ENCODE assay signal across 15 mouse cellular contexts in genomic region chr1:153155364-153155763, GRCm38 (mm10). TPM values are rescaled to one million over a fixed set of nuclear protein-coding genes. Genes with fewer than 3 reads are reported as not detected.
DNase-seq lines count a peak whose midpoint lies in the region.
"Had no signal": no experiment of that assay in that cellular context is flagged by ENCODE, and none has a peak within 500 bp of the region (broad histone marks: within the 10 kb centered on the region; RNA-seq: fewer than 3 reads in every experiment).

No protein-coding gene starts in this region.

- DNase-seq in gastrocnemius, adult 18-20 months (ENCODE audit: low spot score): peak; percentile 53
- DNase-seq in gastrocnemius, postnatal 36 days: no peak
- DNase-seq in heart, adult 9 months (ENCODE audit: low spot score in 2 of 2): peak; percentile 60 to 67
- DNase-seq in heart, adult 8-10 months (ENCODE audit: low spot score): no peak
- DNase-seq in NIH3T3 (ENCODE audit: low read depth): peak; percentile 34
- peak; percentile 42 for DNase-seq in heart, postnatal 4 days
- DNase-seq in right cerebral cortex, adult 2 months (ENCODE audit: low spot score in 2 of 2): no peak
- DNase-seq: adrenal gland, postnatal 14 days; cerebellum, adult 11 months; cerebellum, adult 9-10 months; cerebellum, postnatal 36 days; kidney, postnatal 25 days; lung, postnatal 4 days; thymus, postnatal 4 days had no signal

- intact Hi-C loops in gastrocnemius, postnatal 36 days (cut with DNase I): no loop called here

RNA-seq across cellular contexts. Expression of gene Lamc2, which starts 30.9 kb away (rescaled TPM):
- total RNA-seq in gastrocnemius, adult 18-20 months (2021): 1 to 10 TPM; 3.3 to 9.7 TPM
- total RNA-seq in gastrocnemius, postnatal 36 days (2021): 1 to 10 TPM; 3.7 to 3.9 TPM
- total RNA-seq in heart, adult 8-10 months (2022): 10 to 100 TPM in 2 of 4 experiments, 1 to 10 TPM in 2; 8.3 to 14.2 (median 11.6) TPM
- total RNA-seq in heart, postnatal 4 days (2021): 10 to 100 TPM; 14.6 to 20.4 TPM
- total RNA-seq: hematopoietic stem cell, adult 5-6 weeks had no signal

Comparison
In these comparisons a context has a peak if more than half of its experiments do, and no peak if none do; other contexts are left out.
1. DNase-seq: peak in gastrocnemius, adult 18-20 months (single experiment), heart, adult 9 months (2 of 2), NIH3T3 (single experiment) and heart, postnatal 4 days (single experiment); none in gastrocnemius, postnatal 36 days (0 of 2), heart, adult 8-10 months (single experiment) and right cerebral cortex, adult 2 months (0 of 2).